Mouse (Mus musculus): ENCODE data around the gene Grm1. TPM values are rescaled to one million over a fixed set of nuclear protein-coding genes. Genes with fewer than 3 reads are reported as not detected.

Gene Grm1
- total and polyA plus RNA-seq, 3 experiments, result not detected

- Histone ChIP-seq H3K4me2 (ENCODE audit: insufficient read depth, low read depth, poor library complexity, severe bottlenecking) (peak overlapping the region; percentile 61; the same call in 1 of the 2 replicates), H3K27ac (ENCODE audit: insufficient read depth, low read depth) (no peak overlapping the region), H3K36me3 (replicated peaks in 1 of 2; ENCODE audit: control insufficient read depth in 1 of 2, insufficient read depth in 1 of 2, low read length in 1 of 2) (no peaks in the 10 kb centered on the region), H3K9ac (ENCODE audit: insufficient read depth, low read depth) (no peak overlapping the region), H3K4me1 (ENCODE audit: control insufficient read depth in 1 of 2, insufficient read depth in 2 of 2) (0 out of 4 replicates have a peak, but pooled peaks cover 0 to 3% of the 10 kb centered on the region in 2 experiments), H3K27me3 (replicated peaks) (no peaks in the 10 kb centered on the region), H3K4me3 (replicated peaks in 1 of 3; ENCODE audit: low read depth in 2 of 3, low read length in 2 of 3, poor library complexity in 1 of 3) (no peak overlapping the region), H3K79me2 (replicated peaks; ENCODE audit: control insufficient read depth, extremely low read depth, insufficient read depth, poor library complexity, severe bottlenecking) (no peaks in the 10 kb centered on the region), H3K9me3 (replicated peaks; ENCODE audit: low read length) (no peaks in the 10 kb centered on the region)
- dilution Hi-C loops (cut with MboI; ENCODE audit: extremely low pct_ligation_motif_present, extremely low pct_unique_long_range_greater_than_20kb, low sequenced_read_pairs), result no loop called here
- in situ Hi-C loops (cut with MboI; ENCODE audit: low pct_ligation_motif_present, low pct_unique_long_range_greater_than_20kb, low sequenced_read_pairs), result no loop called here
- DNase-seq (ENCODE audit: extremely low read depth), result no peak
- TF ChIP-seq MAFK (IDR thresholded peaks at IDR 0.05; ENCODE audit: insufficient replicate concordance, low read length) (no peak), MYC (IDR thresholded peaks at IDR 0.05; ENCODE audit: low read depth, low read length) (no peak), ZNF384 (IDR thresholded peaks at IDR 0.05; ENCODE audit: low read depth, low read length) (no peak), GABPA (IDR thresholded peaks at IDR 0.05; ENCODE audit: insufficient replicate concordance, low read depth, low read length) (no peak), ZKSCAN1 (IDR thresholded peaks at IDR 0.05; ENCODE audit: borderline replicate concordance, low read depth, low read length) (no peak), CHD1 (IDR thresholded peaks at IDR 0.05; ENCODE audit: low read depth, low read length) (no peak), USF2 (conservative IDR thresholded peaks at IDR 0.05; ENCODE audit: low read depth, low read length) (no peak)
Measured at GRCm38 (mm10) chr10:10917857-10918399, 164.2 kb downstream of the Grm1 start.

- dilution Hi-C loops (cut with MboI; ENCODE audit: extremely low pct_ligation_motif_present, extremely low pct_unique_long_range_greater_than_20kb, low sequenced_read_pairs), result no loop called here
- 0 out of 4 replicates have a peak, but pooled peaks cover 0 to 3% of the 10 kb centered on the region in 2 experiments for H3K4me1 ChIP-seq (ENCODE audit: control insufficient read depth in 1 of 2, insufficient read depth in 2 of 2)
- no peak for DNase-seq (ENCODE audit: extremely low read depth)
- no peaks in the 10 kb centered on the region for H3K79me2 ChIP-seq (replicated peaks; ENCODE audit: control insufficient read depth, extremely low read depth, insufficient read depth, poor library complexity, severe bottlenecking)
- no peak overlapping the region for H3K4me2 ChIP-seq (ENCODE audit: insufficient read depth, low read depth, poor library complexity, severe bottlenecking)
- in situ Hi-C loops (cut with MboI; ENCODE audit: low pct_ligation_motif_present, low pct_unique_long_range_greater_than_20kb, low sequenced_read_pairs), result no loop called here
- H3K27me3 ChIP-seq (replicated peaks), result no peaks in the 10 kb centered on the region
- H3K9me3 ChIP-seq (replicated peaks; ENCODE audit: low read length), result no peaks in the 10 kb centered on the region
- H3K4me3 ChIP-seq (replicated peaks in 1 of 3; ENCODE audit: low read depth in 2 of 3, low read length in 2 of 3, poor library complexity in 1 of 3), result no peak overlapping the region
- no peaks in the 10 kb centered on the region for H3K36me3 ChIP-seq (replicated peaks in 1 of 2; ENCODE audit: control insufficient read depth in 1 of 2, insufficient read depth in 1 of 2, low read length in 1 of 2)
- TF ChIP-seq EP300 (IDR thresholded peaks at IDR 0.05; ENCODE audit: low read length) (no peak), ELF1 (IDR thresholded peaks at IDR 0.05; ENCODE audit: low read depth, low read length) (no peak), TCF12 (IDR thresholded peaks at IDR 0.05; ENCODE audit: low read depth, low read length) (no peak), MAZ (IDR thresholded peaks at IDR 0.05; ENCODE audit: low read depth, low read length) (no peak)
- no peak overlapping the region for H3K9ac ChIP-seq (ENCODE audit: insufficient read depth, low read depth)
- H3K27ac ChIP-seq (ENCODE audit: insufficient read depth, low read depth), result no peak overlapping the region
Measured at GRCm38 (mm10) chr10:10913621-10914020, 168.5 kb downstream of the Grm1 start.

GRCm38 (mm10) chr10:10890221-10890620, 191.9 kb downstream of the Grm1 start:
- Histone ChIP-seq H3K9ac (ENCODE audit: insufficient read depth, low read depth) (no peak overlapping the region), H3K4me3 (replicated peaks in 1 of 3; ENCODE audit: low read depth in 2 of 3, low read length in 2 of 3, poor library complexity in 1 of 3) (no peak overlapping the region), H3K27me3 (replicated peaks) (no peaks in the 10 kb centered on the region), H3K4me1 (ENCODE audit: control insufficient read depth in 1 of 2, insufficient read depth in 2 of 2) (no peaks in the 10 kb centered on the region), H3K9me3 (replicated peaks; ENCODE audit: low read length) (no peaks in the 10 kb centered on the region), H3K4me2 (ENCODE audit: insufficient read depth, low read depth, poor library complexity, severe bottlenecking) (no peak overlapping the region), H3K27ac (ENCODE audit: insufficient read depth, low read depth) (no peak overlapping the region), H3K79me2 (replicated peaks; ENCODE audit: control insufficient read depth, extremely low read depth, insufficient read depth, poor library complexity, severe bottlenecking) (no peaks in the 10 kb centered on the region), H3K36me3 (replicated peaks in 1 of 2; ENCODE audit: control insufficient read depth in 1 of 2, insufficient read depth in 1 of 2, low read length in 1 of 2) (no peaks in the 10 kb centered on the region)
- DNase-seq (ENCODE audit: extremely low read depth), result no peak
- in situ Hi-C loops (cut with MboI; ENCODE audit: low pct_ligation_motif_present, low pct_unique_long_range_greater_than_20kb, low sequenced_read_pairs) (no loop called here), dilution Hi-C loops (cut with MboI; ENCODE audit: extremely low pct_ligation_motif_present, extremely low pct_unique_long_range_greater_than_20kb, low sequenced_read_pairs) (no loop called here)
- no peak for TF ChIP-seq KAT2A (IDR thresholded peaks at IDR 0.05; ENCODE audit: insufficient replicate concordance, low read length)
- TF ChIP-seq CTCF (conservative IDR thresholded peaks at IDR 0.05 in 1 of 2, IDR thresholded peaks at IDR 0.05 in 1 of 2; ENCODE audit: low read depth in 2 of 2, low read length in 2 of 2), result no peak
- TF ChIP-seq POLR2AphosphoS2 (IDR thresholded peaks at IDR 0.05; ENCODE audit: low read depth, low read length), result no peak
- TF ChIP-seq JUN (IDR thresholded peaks at IDR 0.05; ENCODE audit: insufficient read depth, low read depth, low read length), result no peak
- TF ChIP-seq TBP (conservative IDR thresholded peaks at IDR 0.05; ENCODE audit: low read depth, low read length), result no peak
- TF ChIP-seq NRF1 (IDR thresholded peaks at IDR 0.05; ENCODE audit: low read depth, low read length), result no peak
- TF ChIP-seq ELF1 (IDR thresholded peaks at IDR 0.05; ENCODE audit: low read depth, low read length), result no peak
- TF ChIP-seq MEF2A (IDR thresholded peaks at IDR 0.05; ENCODE audit: borderline replicate concordance, low read depth, low read length), result no peak
- TF ChIP-seq ZKSCAN1 (IDR thresholded peaks at IDR 0.05; ENCODE audit: borderline replicate concordance, low read depth, low read length), result no peak
- TF ChIP-seq CHD1 (IDR thresholded peaks at IDR 0.05; ENCODE audit: low read depth, low read length), result no peak
- no peak for TF ChIP-seq HCFC1 (IDR thresholded peaks at IDR 0.05; ENCODE audit: low read depth, low read length)
- no peak for TF ChIP-seq MAFK (IDR thresholded peaks at IDR 0.05; ENCODE audit: insufficient replicate concordance, low read length)
- TF ChIP-seq JUND (conservative IDR thresholded peaks at IDR 0.05; ENCODE audit: low read depth, low read length), result no peak
- no peak for TF ChIP-seq SIN3A (IDR thresholded peaks at IDR 0.05; ENCODE audit: low read length)
